Mouse (Mus musculus) urinary bladder, postnatal 14 days (tissue): ENCODE data around the gene Arrb2.
"Not testable (repeated sequence)": the region's sequence is repeated elsewhere in the genome, so short reads cannot be mapped to it uniquely, and the experiment has no call there.

ENCODE experiments used
- DNase-seq: peaks from one replicate; pipeline ENCODE4 v3.0.0; 2021; ENCODE audit warnings: low spot score

Gene Arrb2

DNA sequence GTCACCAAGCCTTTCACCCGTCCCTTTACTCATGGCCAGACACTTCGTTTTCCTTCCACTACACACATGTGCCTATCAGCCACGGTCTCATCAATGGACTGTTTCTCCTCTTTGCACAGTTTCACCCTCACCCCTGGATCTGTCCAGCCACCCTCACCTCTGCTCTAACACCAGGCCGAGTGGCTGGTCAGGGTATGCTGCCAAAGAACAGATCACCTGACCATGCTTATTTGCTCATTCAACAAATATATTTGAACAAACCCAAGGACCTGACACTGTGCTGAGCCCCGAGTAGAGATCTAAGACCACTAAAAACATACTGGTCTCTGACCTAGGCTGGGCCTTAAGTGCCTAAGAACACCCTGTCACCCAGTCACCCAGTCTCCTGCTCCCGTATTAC is 12.2 kb downstream of the Arrb2 start:
- no peak for DNase-seq

DNA sequence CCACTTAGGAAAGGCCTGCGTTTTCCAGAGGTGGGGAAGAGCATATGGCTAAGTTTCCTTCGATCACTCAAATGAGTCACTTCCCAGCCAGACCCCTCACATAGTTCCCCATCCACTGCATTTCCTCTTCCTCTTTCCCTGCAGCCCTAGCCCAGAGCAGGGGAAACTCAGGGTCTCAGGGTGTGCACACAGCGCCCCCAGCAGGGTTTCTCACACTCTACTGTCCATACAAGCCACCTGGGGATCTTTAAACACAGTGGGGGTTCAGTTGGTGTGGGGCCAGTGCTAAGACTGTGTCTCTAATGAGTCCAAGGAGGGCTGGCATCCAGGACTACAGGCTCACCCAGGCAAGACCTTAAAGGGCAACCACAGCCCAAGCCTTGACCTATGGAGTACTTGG is 14.3 kb downstream of the Arrb2 start:
- no peak for DNase-seq

DNA sequence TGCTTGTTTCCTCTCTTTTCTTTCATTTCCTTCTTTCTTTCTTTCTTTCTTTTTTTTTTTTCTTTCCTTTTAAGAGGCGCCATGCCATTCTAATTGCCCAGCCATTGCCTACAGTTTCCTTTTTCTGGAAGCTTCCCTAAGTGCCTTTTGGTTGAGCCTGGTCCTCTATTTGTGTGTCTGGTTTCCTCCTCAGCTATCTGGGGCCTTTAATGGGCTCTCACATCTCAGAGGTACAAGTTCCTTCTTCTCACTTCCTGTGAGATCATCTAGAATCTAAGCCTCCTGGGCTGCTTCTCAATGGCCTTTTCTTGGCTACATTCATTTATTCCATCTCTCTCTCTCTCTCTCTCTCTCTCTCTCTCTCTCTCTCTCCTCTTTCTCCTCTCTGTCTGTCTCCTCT is 14.9 kb downstream of the Arrb2 start:
- no peak for DNase-seq

DNA sequence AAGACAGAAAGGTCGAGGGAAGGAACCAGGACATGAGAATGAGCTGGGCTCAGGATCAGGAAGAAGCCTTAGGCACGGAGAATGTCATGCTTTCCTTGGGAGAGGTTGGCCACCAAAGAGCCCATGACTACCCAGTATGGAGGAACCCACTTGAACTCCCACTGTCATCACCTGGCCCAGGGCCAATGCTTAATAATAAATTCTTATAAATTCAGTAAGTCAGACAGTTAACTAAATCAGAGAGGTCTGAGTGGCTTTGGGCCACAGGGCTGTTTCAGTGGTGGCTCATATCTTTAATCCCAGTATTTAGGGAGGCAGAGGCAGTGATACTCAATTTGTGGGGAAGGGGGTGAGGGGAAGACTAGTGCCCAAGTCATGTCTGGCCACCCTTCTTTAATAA is 18.5 kb downstream of the Arrb2 start:
- no peak for DNase-seq

DNA sequence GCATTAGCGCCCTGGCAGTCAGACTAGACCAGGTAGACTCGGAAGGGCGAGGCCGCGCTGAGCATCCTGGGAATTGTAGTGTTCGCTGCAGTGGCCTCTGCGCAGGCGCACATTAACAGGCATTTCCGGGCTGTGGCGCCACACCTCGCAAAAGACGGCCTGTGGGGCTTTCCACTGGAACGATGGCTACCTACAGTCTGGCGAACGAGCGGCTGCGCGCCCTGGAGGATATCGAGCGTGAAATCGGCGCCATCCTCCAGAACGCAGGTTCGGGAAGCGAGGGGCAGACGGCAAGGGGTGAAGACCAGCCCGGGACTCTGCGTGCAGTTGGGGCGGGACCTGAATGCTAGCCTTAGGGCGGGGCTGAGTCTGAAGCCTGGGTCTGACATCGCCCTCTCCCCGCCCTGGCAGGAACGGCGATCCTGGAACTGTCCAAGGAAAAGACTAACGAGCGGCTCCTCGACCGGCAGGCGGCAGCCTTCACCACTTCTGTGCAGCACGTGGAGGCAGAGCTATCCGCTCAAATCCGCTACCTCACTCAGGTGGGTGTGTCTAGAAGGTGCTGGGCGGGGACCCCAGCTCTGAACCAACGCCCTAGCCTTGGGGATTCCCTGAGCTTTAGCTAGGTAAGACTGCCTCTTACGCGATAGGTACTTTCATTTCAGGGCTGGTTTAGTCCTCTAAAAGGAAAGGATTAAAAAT is 19.5 kb downstream of the Arrb2 start, which contains the start of gene Med11:
Med11 (plus strand) TSS at position 123 of the 702 bp plus-strand sequence.
- DNase-seq = peak; percentile 99

DNA sequence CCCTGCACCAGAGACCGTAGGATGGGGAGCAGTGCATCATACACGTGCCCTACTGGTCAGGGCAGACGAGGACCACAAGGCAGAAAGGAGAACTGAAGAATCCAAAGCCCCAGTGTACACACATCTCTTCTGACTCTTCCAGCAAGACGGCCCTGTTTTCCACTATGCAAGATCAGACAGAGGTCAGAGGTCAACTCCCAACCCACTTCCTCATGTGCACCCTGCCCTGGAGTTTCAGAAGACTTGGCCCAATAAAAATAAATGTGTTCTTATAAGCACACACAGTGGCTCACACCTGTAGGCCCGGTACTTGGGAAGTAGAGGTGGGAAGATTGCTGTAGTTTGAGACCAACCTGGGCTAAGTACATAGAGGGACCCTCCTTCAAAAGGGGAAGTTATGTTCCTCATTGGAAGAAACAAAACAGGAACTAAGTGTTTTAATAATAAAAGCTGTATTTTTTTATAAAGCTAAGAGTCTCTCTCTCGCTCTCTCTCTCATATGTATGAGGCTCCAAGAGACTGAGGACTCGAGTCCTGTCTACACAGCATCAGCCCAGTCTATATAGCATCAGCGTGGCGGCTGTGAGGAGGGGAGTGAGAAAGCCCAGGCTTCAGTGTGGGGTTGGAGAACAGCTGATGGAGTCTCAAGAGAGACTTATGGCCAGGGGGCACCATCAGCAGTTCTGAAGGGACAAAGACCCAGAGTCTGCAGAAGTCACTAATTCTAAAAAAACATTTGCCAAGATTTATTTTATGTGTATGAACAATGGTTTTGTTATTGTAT is 21.0 kb downstream of the Arrb2 start:
- DNase-seq = no peak

DNA sequence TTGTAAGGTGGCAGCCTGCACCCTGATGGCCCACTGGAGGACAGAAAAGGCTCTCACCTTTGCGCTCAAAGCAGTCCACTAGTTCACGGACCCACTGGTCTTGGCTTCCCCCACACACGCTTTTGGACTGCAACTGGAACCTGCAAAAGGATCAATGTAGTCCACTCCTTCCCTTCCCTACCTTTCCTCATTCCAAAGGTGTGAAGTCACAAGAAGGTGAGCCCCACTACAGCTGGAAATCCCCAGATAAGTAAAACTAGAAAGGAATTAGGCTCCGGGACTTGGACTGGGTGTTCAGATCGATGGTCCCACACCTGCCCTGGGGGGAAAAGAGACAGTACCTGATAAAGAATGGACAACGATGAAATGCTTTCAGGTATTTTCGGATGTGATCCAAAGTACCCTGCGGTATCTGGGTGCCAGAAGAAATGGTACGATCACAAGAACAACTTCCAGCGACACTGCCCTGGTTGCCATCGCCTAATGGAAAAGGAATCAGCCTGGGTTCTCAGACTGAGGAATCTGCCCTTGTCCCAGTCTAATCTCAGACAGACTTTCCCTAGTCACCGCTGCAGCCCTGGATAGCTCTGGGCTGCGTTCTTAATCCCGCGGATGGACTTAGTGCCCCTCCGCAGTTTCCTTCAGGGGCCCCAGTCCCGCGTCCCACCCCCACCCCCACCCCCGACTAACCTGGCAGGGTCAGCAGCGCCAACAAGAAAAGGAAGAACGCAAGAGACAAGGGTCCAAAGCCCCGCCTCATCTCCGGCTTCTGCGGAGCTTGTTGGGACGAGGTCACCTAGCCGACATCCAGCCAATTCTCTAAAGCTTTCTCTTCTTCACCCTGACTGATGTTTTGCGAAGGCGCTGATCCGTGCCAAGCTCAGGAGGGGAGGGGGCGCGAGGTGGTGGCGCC is 26.5 kb downstream of the Arrb2 start, which contains the start of gene Zmynd15:
Zmynd15 (plus strand) TSS at position 746 of the 913 bp plus-strand sequence.
- peak; percentile 13 for DNase-seq

DNA sequence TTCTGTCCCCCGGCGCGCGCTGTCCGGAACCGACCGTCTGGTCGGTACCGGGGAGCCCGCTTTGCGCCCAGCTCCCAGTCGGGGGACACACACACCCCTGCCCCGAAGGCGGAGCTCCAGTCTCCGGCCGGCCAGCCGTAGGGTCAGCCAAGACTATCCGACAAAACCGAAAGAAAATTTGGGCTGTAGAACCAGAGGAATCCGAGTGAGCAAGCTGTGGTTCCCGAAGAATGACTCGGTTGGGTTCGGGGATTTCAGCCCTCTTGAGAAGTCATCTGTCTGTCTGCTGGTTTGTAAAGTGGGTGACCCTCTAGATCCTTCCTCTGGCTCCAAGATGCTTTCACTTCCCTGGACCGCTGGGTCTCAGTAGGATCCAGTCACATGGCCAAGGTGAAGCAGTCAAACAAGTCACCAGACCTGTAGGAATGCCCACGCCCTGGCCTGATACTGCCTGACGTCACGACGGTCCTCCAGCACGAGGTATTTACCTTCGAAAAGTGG is 27.2 kb downstream of the Arrb2 start, which contains the start of gene Cxcl16:
Cxcl16 (minus strand) TSS at position 384 of the 501 bp plus-strand sequence.
- DNase-seq = peak; percentile 63

DNA sequence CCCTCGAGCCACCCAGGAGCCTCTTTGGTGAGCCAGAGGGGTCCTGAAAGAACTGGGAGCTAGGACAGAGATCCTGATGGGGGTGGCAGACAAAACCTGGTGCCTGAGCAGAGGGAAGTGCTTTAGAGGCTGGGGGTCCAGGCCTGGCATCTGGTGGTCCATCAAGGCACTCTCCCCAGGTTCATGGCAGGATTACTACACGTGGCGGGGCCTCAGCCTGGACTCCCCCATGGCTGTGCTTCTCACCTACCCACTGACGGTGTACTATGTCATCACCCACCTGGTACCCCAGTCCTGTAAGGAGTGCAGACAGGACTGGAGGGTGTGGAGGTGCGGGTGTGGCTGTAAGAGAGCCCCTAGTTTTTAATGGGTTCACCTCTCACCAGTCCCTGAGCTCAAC is 31.5 kb downstream of the Arrb2 start:
- no peak for DNase-seq

DNA sequence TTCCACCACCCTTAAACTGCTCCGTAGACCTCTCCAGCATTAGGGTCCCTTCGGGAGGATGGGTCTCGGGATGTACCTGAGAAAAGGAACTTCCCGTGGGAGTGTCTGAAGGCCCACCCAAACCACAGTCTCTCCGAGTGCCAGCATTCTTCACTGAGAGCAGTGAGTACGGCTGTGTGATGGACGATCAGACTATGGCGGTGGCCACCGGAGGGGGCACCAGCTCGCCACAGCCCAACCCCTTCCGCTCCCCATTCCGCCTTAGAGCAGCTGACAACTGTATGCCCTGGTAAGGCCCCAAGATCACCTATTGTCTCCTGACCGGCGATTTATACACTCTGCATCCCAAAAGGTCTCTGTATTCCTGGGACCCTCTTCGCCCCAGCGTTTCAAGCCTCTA is 32.8 kb downstream of the Arrb2 start:
- no peak for DNase-seq

DNA sequence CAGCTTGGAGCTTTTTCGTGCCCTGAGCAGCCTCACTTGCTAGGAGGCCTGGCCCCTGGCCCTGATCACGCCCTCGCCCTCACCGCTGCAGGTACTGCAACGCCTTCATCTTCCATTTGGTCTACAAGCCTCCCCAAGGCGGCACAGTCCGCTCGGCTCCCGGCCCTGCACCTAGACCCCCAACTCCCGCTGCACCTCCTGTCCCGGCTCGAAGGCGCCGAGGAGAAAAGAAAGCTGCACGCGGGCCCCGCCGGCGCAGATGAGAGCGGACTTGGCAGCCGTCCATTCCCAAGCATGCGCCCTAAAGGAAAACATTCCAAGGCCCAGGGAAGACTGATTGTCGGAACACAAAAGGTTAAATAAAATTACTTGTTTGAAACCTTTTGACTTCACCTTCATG is 33.4 kb downstream of the Arrb2 start:
- peak; percentile 33 for DNase-seq

DNA sequence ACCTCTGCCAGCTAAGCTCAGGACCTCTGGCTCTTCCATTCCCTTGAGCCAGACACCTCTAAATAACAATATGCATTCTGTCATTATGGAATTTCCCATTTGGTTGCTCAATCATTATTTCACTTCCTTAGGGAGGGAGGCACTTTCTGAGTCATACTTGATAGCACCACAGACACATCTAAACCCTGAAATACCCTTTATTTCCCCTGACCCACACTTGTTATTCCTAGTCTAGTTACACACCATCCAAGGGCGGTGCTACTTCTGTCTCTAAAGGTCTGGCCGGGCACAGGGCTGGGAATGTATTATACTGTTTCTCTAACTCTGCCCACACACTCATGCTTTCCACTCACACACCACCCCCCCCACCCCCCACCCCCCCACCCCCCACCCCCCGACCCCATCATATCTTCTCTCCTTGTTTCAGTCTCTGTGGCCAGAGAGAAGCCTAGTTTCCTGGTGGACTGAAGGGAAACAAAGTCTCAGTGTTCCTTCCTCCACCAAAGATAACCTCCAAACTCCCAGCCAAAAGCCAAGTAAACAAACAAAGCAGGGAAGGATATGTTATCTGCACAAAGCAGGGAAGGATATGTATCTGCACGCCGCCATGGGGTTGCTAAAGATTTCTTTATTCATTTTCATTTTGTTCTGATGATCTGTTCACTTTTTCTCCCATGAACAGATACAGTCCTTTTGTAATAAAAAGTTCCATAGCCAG is 35.6 kb downstream of the Arrb2 start:
- no peak for DNase-seq

DNA sequence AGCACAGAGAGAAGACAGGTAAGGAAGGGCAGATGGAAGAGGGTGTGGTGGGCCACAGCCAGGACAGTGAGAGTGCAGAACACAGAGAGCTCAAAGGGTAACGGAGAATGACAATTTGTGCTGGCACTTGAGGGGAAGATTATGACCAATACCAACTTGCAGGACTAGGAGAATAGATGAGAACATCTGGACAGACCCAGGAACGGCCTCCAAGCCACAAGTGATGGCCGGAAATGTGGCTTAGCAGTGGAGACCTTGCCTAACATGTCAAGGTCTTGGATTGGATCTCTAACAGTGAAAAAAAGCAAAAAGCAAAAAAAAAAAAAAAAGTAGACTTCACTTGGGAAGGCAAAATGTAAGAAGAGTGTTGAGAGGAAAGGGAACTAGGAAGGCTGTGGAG is 37.3 kb downstream of the Arrb2 start:
- DNase-seq = no peak

DNA sequence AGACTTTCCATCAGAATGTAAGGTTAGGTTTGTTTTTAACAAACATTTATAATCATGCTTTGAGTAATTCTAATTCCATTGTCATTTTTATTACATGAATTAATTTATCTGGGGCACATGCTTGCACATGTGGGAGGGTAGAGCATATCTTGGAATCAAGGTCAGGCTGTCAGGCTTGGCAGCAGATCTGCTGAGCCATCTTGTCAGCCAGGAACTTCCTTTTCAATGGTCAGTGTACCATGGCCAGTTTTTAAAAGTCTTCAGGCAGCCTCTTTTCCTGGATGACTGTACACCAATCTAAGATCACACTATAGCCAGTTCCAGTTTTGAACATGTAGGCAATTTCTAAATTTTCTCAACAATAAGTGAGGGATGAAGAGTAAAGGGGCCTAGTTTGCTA is 40.3 kb downstream of the Arrb2 start:
- DNase-seq = no peak

DNA sequence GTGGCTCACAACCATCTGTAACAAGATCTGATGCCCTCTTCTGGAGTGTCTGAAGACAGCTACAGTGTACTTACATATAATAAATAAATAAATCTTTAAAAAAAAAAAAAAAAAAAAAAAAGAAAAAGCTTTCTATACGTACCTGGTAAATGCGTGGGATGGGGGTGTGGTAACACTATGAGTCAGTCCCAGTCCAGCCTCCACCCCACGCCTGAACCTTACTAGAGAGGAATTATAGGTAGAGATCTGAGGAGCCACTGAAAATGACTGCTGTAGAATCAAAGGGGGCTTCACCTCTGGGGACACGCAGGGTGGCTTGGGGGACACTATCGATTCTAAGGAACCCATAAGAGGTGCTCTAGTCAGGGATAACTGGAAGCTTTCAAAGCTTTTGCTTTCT is 40.9 kb downstream of the Arrb2 start:
- not testable (repeated sequence) for DNase-seq

DNA sequence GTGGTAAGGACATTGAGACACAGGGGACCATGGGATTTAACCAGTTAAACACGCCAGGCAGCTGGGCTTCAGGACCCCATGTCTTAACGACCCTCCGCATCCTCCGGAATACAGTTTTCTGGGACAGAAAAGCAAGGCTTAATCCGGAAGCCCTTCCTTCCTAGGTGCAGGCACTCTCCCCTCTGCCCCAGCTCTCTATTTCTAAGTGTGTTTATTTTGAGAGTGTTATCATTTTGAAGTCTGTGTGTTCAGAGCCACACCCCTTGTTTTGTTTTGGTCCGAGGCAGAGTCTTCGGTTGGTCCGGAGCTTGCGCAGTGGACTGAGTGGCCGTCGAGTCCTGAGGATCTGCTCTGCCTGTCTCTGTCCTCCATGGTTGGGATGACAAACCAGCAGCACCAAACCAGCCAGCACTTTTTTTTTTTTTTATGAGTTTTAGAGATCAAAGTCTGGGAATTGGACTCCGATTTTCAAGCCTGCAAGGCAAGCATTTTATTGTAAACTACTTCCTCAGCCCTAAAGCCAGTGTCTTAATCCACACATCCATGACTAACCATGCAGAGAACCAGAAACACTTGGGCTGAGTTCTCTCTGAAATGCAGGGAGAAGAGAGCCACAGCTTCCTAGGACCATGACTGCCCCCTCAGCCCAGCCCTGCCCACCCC is 42.6 kb downstream of the Arrb2 start:
- DNase-seq = no peak

DNA sequence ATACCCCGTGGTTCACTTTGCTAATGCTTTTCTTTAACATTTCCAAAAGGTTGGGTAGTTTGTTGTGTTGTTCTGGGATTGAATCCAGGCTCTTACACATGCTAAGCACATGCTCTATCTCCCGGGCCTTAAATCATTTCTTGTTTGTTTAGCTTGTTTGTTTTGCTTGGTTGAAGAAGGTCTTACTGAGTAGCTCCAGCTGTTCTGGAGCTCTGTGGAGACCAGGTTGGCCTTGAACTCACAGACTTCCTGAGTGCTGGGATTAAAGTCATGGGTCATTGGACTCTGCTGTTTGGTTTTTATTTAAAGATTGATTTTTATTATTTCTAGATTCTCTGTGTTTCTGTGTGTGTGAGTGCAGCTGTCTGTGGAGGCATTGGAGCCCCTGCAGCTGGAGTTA is 53.1 kb downstream of the Arrb2 start:
- no peak for DNase-seq

DNA sequence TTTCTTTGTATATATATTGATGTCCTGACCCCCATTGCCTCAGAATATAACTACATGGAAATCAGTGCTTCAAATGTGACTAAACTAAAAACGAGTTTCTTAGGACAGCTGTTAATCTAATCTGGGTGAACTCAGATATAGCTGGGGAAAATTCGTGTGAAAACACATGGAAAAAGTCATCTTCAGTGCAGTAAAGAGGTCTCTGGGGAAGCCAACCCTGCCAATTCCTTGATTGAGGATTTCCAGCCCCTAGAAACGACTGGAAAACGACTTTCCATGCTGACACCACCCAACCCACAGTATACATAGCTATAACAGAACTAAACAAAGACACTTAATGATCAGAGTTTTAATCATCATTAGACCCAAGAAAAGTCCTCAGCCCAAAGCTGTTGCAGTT is 55.4 kb downstream of the Arrb2 start:
- DNase-seq = no peak

DNA sequence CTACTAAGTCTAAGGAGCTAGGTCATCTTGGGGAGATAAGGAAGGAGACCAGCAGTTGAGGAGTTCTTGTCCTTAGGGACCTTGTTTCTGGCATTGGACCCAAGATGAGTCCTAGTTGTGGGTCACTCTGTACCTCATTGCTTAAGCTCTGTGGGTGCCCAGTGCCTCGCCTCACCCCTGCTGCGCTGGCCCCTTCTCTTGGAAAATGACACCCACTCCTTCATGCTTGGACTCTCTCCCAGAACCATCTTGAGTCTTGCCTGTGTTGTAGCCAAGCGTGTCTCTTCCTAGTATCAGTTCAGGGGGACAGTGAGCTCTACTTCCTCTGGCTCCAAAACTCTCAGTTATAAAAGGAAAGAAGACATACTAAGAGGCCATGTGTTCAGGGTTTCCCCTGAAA is 56.7 kb downstream of the Arrb2 start:
- no peak for DNase-seq

DNA sequence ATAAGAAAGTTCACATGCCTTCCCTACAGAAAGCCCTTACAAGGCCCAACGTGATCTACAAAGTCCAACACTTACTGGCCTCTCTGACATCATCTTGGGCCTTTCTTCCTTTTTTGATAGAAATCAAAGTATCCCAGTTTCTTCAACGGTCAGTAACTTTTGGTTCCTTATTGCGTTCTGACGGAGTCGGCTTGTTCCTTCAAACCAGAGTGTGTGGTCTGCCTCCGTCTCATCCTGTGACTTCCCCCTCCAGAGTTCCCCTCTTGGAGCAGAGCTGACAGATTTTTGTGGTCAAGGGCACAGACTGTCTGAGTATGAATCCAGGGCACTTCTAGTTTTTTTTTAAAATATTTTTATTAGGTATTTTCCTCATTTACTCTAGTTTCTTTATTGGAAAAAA is 57.2 kb downstream of the Arrb2 start:
- no peak for DNase-seq
